Mouse (Mus musculus): ENCODE results near the gene Glmp. TPM values are rescaled to one million over a fixed set of nuclear protein-coding genes. Genes with fewer than 3 reads are reported as not detected.
"Not testable (repeated sequence)": the region's sequence is repeated elsewhere in the genome, so short reads cannot be mapped to it uniquely, and the experiment has no call there.

The Glmp gene
- 96.8 and 101 TPM in 2 replicates for polyA plus RNA-seq (2012; ENCODE audit: insufficient read depth, insufficient read length, missing spikeins)

DNA sequence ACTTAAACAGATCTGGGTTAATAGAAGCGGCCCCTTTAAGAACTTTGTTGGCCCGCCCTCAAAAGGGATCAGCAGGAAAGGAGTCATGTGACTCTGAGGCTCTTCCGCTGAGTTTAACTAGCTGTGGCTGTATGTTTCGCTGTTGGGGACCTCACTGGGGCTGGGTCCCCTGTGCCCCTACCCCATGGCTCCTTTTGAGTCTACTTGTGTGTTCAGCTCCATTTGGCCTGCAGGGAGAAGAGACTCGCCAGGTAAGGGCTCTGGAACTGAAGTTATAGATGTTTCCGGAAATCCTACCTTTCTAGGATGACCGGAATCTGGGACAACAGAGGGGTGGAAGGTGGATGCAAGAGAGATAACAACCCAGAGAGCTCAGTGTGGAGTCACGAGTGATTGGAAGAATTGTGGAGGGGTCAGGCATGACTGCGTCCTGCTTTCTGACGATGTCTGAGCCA is at the start of gene Glmp:
Gene Glmp, plus strand, starts transcription at position 73 of the 455 bp plus-strand sequence.
- Histone ChIP-seq H3K4me1 (ENCODE audit: control insufficient read depth, insufficient read depth, insufficient read length, low read length) (peaks cover 8% of the 10 kb centered on the region; the same call in 1 of the 2 replicates), H3K27ac (replicated peaks; ENCODE audit: low read depth, low read length) (peak within 1 kb of the TSS; percentile 36)

DNA sequence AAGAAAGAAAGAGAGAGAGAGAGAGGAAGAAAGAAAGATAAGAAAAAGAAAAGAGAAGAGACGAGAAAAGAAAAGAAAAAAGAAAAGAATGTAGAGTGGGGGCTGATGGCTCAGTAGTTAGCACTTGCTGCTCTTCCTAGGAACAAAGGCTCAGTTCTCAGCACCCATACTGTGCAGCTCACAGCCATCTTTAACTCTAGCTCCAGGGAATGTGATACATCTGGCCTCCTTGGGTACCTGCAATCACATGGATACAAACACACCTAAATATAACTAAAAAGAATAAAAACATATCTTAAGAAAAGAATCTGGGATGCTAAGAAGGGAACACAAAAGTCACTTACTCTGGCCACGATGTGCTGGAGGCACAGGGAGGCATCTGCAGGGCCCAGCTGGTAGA is 48.7 kb upstream of the Glmp start:
- Histone ChIP-seq H3K27ac (replicated peaks; ENCODE audit: low read depth, low read length) (no peak overlapping the region), H3K4me1 (ENCODE audit: control insufficient read depth, insufficient read depth, insufficient read length, low read length) (no peaks in the 10 kb centered on the region)

More for the DNA sequence above, at the start of gene Glmp:
- H3K4me3 ChIP-seq (ENCODE audit: insufficient read depth, low read depth, low read length) = peak within 1 kb of the TSS; percentile 74

DNA sequence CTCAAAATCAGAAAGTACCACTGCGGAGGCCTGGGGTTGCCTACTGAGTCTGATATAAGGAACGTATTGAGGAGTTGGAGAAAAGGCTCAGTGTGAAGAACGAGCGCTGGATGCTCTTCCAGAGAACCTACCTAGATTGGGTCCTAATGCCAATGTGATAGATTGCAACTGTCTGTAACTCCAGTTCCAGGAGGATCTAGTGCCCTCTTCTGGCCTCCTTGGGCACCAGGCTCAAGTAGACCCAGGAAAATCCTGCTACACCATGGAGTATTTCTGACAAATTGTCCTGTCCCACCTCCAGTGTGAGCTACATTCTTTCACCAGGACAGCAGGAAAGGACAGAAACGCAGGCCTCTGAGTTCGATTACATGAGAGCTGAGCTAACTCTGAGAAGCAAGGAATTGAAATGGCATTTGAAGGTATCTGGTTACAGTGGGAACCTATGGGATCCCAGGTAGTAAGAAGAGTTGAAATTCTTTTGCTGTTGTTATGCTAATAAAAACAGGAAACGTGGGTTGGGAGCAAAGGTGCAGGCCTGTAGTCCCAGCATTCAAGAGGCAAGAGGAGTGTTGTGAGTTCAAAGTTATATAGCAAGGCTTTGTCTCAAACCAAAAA is 48.2 kb upstream of the Glmp start:
- Histone ChIP-seq H3K27ac (replicated peaks; ENCODE audit: low read depth, low read length) (no peak overlapping the region), H3K4me3 (ENCODE audit: insufficient read depth, low read depth, low read length) (no peak overlapping the region), H3K4me1 (ENCODE audit: control insufficient read depth, insufficient read depth, insufficient read length, low read length) (no peaks in the 10 kb centered on the region)

More for the DNA sequence above, 48.7 kb upstream of the Glmp start:
- no peak overlapping the region for H3K4me3 ChIP-seq (ENCODE audit: insufficient read depth, low read depth, low read length)

DNA sequence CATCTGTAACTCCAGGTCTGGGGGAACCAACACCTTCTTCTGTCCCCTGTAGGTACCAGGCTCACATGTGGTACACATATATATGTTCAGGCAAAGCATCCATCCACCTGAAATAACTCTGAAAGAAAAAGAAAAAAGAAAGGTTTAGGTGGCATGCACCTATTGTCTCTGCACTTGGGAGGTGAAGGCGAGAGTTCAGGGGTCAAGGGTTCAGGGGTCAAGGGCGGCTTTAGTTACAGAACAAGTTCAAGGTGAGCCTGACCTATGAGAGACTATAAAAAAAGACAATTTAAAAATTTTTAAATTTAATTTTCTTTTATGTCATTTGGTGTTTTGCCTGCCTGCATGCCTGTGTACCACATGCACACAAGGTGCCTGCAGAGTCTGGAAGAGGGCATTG is 44.8 kb upstream of the Glmp start:
- Histone ChIP-seq H3K4me1 (ENCODE audit: control insufficient read depth, insufficient read depth, insufficient read length, low read length) (no peaks in the 10 kb centered on the region), H3K27ac (replicated peaks; ENCODE audit: low read depth, low read length) (no peak overlapping the region), H3K4me3 (ENCODE audit: insufficient read depth, low read depth, low read length) (no peak overlapping the region)

DNA sequence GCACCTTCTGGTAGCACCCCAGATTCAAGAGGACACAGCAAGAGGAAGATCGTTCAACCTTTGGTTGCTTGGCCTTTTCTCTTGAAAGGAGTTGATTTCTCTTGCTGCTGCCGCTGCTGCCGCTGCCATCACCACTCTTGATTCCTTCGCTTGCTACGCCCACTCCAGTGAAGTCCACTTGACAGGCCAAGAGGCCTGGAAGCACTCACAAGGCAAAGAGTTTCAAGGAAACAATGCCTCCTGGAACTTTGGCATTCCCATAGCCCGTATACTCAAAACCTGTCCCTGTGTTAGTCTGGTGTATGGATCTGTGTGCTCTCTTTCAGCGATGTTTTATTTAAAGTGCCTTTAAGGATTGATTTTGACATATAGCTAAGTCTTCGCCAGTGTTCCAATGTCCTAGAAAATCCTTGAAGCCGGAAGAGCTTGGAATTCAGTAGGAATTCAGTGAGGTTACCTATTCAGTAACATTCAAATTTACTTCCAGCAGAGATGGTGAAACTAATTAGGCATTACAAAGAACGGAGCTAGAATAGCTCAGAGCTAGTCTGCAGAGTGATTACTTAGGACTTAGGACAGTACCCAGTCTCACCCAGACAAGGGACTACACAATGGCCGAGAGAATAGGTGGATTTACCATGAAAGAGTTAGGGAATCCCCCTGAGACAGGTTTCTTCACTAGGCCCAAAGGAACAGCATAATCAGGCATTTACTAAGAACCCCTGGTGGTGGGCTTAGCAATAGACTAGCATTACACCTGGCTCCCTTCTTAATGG is 43.5 kb upstream of the Glmp start:
- H3K4me1 ChIP-seq (ENCODE audit: control insufficient read depth, insufficient read depth, insufficient read length, low read length); H3K27ac ChIP-seq (replicated peaks; ENCODE audit: low read depth, low read length); H3K4me3 ChIP-seq (ENCODE audit: insufficient read depth, low read depth, low read length): not testable (repeated sequence)

DNA sequence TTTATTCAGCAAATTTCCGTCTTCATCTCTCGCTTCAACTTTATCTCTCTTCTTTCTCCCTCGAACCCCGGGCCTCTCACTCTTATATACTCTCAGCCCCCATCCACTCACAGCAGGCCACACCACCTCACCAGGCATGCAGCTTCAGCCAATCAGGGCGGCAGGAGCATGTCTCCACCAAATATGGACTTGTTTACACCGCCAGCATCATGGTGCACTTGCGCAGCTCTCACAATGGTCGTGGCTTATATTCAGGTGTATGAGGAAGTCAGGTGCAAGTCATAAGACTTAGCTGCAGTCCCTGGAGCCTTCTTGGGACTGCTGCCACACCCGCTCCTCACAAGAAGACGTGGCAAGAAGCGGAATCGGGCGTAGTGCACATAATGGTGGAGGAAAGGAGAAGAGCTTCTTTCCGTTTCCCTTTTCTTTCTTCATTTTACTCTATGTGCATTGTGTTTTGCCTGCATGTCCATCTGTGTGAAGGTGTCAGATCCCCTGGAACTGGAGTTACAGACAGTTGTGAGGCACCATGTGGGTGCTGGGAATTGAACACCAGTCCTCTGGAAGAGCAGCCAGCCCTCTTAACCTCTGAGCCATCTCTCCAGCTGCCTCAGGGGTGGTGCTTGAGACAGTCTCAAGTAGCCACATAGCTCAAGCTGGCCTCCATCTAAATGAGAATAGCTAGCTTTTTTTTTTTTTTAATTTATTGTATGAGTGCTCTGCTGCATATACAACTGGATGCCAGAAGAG is 39.8 kb upstream of the Glmp start:
- not testable (repeated sequence) for H3K27ac ChIP-seq (replicated peaks; ENCODE audit: low read depth, low read length); H3K4me1 ChIP-seq (ENCODE audit: control insufficient read depth, insufficient read depth, insufficient read length, low read length); H3K4me3 ChIP-seq (ENCODE audit: insufficient read depth, low read depth, low read length)

DNA sequence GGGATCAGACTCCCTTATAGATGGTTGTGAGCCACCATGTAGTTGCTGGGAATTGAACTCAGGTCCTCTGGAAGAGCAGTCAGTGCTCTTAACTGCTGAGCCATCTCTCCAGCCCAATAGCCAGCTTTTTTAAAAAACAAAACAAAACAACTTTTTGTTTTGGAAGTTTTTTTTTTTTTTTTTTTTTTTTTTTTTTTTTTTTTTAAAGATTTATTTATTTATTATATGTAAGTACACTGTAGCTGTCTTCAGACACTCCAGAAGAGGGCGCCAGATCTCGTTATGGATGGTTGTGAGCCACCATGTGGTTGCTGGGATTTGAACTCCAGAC is 39.3 kb upstream of the Glmp start:
- not testable (repeated sequence) for H3K4me1 ChIP-seq (ENCODE audit: control insufficient read depth, insufficient read depth, insufficient read length, low read length); H3K4me3 ChIP-seq (ENCODE audit: insufficient read depth, low read depth, low read length); H3K27ac ChIP-seq (replicated peaks; ENCODE audit: low read depth, low read length)

DNA sequence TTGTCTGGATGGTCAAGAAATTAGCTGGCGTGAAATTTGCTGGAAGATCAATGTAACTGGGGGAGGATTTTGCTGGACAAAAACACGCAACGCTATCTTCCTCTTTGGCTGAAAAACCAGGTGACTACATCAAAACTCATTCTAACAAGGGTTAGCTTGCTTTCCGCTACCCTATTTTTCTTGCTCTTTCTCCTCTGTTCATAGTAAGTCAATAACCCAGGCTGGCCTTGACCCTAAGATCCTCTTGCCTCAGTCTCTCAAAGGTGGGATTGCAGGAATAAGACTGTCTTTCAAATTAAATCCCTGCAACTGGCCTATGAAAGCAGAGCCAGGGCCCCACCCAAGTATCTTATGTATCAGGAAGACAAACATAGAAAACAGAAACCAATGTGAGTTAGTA is 37.7 kb upstream of the Glmp start, which contains the start of gene Gm38392:
Gene Gm38392, minus strand, starts transcription at position 101 of the 400 bp plus-strand sequence.
- Histone ChIP-seq H3K4me3 (ENCODE audit: insufficient read depth, low read depth, low read length) (no peak within 1 kb of the TSS), H3K27ac (replicated peaks; ENCODE audit: low read depth, low read length) (no peak within 1 kb of the TSS), H3K4me1 (ENCODE audit: control insufficient read depth, insufficient read depth, insufficient read length, low read length) (no peaks in the 10 kb centered on the region)

DNA sequence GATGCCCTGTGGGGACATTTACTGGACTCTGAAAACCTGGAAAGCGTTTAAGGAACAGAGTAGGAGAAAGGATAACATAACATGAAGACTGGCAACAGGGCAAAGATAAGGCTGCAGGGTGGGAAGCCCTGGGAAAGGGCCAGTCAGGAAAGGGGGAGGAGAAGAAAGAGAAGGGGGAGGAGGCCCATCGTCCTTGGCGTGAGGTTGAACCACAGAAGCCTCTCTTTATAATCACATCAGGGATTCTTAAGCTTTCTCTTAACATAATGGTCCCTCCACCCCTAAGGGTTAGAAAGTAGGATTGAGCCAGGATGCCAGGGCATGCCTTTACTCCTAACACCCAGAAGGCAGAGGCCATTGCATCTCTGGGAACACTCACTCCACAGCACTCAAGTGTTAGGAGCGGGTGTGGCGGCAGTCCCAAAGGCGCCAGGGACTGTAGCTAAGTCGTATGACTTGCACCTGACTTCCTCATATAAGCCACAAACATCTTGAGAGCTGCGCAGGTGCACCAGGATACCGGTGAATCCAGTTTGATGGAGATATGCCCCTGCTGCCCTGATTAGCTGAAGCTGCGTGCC is 36.6 kb upstream of the Glmp start:
- H3K27ac ChIP-seq (replicated peaks; ENCODE audit: low read depth, low read length); H3K4me1 ChIP-seq (ENCODE audit: control insufficient read depth, insufficient read depth, insufficient read length, low read length); H3K4me3 ChIP-seq (ENCODE audit: insufficient read depth, low read depth, low read length): not testable (repeated sequence)

DNA sequence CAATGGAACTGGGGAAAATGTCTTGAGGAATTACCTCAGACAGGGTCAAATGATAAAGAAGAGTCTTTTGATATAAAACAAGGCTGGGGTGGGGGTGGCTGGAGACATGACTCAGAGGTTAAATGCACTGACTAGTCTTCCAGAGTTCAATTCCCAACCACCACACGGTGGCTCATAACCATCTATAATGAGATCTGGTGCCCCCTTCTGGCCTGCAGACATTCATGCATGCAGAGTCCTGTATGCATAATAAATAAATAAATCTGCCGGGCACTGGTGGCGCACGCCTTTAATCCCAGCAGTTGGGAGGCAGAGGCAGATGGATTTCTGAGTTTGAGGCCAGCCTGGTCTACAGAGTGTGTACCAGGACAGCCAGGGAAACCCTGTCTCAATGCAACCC is 32.9 kb upstream of the Glmp start:
- H3K27ac ChIP-seq (replicated peaks; ENCODE audit: low read depth, low read length) = no peak overlapping the region
- no peak overlapping the region for H3K4me3 ChIP-seq (ENCODE audit: insufficient read depth, low read depth, low read length)
- H3K4me1 ChIP-seq (ENCODE audit: control insufficient read depth, insufficient read depth, insufficient read length, low read length) = no peaks in the 10 kb centered on the region

DNA sequence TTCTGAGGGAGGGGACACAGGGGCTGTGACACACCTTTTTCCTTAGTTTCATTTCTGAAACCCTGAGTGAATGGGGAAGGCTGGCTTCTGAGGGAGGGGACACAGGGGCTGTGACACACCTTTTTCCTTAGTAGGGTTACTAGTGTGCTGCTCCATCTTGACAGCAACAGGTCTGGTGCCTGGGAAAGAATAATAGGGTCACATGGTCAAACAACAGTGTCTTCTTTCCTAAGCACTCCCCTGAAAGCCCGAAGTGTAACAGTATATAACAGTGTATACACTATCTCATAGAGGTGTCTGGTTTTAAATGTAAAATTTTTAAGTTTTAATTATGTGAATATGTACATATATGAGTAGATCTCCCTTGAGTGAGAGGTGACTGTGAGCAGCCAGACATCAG is 29.6 kb upstream of the Glmp start:
- H3K4me3 ChIP-seq (ENCODE audit: insufficient read depth, low read depth, low read length); H3K4me1 ChIP-seq (ENCODE audit: control insufficient read depth, insufficient read depth, insufficient read length, low read length); H3K27ac ChIP-seq (replicated peaks; ENCODE audit: low read depth, low read length): not testable (repeated sequence)

DNA sequence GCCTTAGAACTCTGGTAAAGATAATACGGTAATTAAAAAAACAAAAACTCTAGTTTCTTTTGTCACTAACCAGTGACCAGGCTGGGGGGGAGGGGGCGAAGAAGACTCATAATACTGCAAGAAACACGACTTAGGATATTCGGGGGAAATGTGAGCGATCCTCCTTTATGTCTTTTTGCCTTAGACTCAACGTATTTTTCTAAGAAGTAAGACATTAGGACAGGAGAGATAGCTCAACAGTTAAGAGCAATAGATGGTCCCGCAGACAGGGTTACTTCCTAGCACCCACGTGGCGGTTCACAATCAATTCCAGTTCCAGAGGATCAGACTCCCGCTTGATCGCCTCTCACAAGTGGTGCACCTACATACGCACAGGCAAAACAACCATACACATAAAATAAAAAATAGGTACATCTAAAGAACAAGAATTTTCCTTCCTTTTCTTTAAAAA is 28.7 kb upstream of the Glmp start:
- Histone ChIP-seq H3K4me3 (ENCODE audit: insufficient read depth, low read depth, low read length) (peak overlapping the region; percentile 81), H3K27ac (replicated peaks; ENCODE audit: low read depth, low read length) (no peak overlapping the region), H3K4me1 (ENCODE audit: control insufficient read depth, insufficient read depth, insufficient read length, low read length) (peaks cover 7% of the 10 kb centered on the region; the same call in 1 of the 2 replicates)

DNA sequence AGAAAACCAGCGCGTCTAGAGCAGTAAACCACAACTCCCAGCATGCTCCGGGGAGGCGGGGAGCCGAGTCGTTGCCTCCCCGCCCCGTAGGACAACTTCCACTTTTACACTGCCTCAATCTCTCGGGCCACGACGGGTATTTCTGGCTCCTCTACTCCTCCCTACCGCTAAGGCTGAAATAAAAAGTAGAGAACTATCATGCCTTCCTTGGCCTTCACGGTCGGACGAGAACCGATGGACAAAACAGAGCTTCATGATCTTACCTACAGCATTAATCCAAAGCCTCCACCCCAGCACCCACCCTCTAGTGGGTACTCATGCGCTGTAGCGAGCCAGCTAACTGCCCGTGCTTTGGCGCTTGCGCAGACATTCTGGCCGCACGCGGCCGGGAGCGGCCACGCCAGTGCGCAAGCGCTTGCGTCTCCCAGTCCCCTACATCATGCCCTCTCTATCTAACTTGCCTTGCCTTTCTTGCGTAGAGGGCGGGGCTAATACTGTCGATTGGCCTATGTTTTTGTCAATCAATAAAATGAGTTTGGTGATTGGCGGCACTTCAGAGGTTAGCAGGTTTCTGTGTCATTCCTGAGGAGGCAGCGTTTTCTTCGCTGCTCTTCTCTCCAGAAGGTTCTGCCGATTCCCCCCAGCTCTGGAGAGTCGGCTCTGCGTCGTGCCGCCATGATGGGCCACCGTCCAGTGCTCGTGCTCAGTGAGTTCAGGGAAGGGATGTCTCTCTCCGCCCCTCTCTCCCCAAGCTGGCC is 28.1 kb upstream of the Glmp start, which contains the start of the genes Tsacc and Cct3:
Gene Tsacc, minus strand, starts transcription at position 439 of the 758 bp plus-strand sequence.
Gene Cct3, plus strand, starts transcription at position 556 of the 758 bp plus-strand sequence.
- Histone ChIP-seq H3K4me1 (ENCODE audit: control insufficient read depth, insufficient read depth, insufficient read length, low read length) (peaks cover 7% of the 10 kb centered on the region; the same call in 1 of the 2 replicates), H3K27ac (replicated peaks; ENCODE audit: low read depth, low read length) (peak within 1 kb of the TSS; percentile 96), H3K4me3 (ENCODE audit: insufficient read depth, low read depth, low read length) (peak within 1 kb of the TSS; percentile 81)

DNA sequence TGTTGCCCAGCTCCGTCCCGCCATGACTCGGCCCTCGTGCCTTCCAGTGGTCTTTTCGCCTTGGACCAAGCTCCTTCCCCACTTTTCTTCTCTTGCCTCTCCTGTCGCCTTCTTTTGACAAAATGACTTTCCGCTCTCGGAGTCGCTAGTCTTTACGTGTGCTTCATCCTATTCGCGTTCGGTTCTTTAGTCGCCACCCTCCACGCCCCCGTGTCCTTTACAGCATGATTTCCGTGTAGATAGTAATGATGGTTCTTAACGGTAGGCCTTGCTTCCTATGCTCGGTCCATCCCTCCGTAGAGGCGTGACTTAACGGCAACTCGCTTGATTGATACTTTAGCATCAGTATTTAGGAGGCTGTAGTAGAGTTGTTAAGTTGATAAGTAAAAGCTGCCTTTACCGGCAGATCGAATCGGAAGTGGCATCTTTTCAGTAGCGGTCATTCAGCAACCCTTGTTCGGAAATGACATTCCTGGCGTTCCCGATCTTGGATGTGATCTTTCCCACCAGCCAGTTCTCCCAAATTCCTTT is 27.4 kb upstream of the Glmp start:
- peak overlapping the region; percentile 90 for H3K27ac ChIP-seq (replicated peaks; ENCODE audit: low read depth, low read length)
- peak overlapping the region; percentile 74 for H3K4me3 ChIP-seq (ENCODE audit: insufficient read depth, low read depth, low read length)
- H3K4me1 ChIP-seq (ENCODE audit: control insufficient read depth, insufficient read depth, insufficient read length, low read length) = peaks cover 7% of the 10 kb centered on the region; the same call in 1 of the 2 replicates
